Mouse (Mus musculus): Measurements from ENCODE around the gene Ggcx.

DNA sequence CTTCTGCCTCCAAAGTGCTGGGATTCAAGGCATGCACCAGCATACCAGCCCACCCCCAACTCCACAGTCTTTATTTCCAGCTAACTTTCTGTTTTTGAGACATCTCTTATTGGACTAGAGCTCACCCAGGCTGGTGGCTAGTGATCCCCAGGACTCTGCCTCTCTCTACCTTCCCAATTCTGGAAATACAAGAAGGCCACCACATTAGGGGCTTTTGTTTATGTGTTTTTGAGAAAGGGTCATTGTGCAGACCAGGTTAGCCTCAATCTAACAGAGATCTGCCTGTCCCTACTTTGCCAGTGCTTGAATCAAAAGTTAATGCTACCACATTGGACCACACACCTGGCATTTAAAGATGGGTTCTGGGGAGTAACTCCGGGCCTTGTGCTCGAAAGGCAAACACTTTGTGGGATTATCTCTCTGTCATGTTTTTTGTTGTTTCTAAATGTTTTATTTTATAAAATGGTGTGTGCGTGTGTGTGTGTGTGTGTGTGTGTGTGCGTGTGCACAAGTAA is 46.6 kb upstream of the Ggcx start:
- TF ChIP-seq E2F4 (IDR thresholded peaks at IDR 0.05; ENCODE audit: insufficient read depth) (no peak), POLR2A (IDR thresholded peaks at IDR 0.05; ENCODE audit: insufficient read length, low read depth) (no peak)

Measured in myocyte (in vitro differentiated cells).